Mouse (Mus musculus) bone marrow macrophage, adult 2 months (primary cell): Measurements from ENCODE around the gene Mrpl1.

Experiments
- CTCF ChIP-seq: IDR thresholded peaks from 2 replicates; pipeline ENCODE4 v1.5.1; 2012; ENCODE audit warnings: low read depth, mild to moderate bottlenecking, low read length, moderate library complexity
- POLR2A ChIP-seq: IDR thresholded peaks from 2 replicates; pipeline ENCODE4 v1.6.1; 2012; ENCODE audit warnings: mild to moderate bottlenecking, low read depth, low read length, borderline replicate concordance

- TF ChIP-seq POLR2A (no peak), CTCF (no peak)
These were observed 45.9 kb downstream of the Mrpl1 start for GRCm38 (mm10) chr5:96255166-96255565.
